Mouse (Mus musculus) urinary bladder, adult 2 months (tissue): ENCODE measurements around the gene Tmed4. TPM values are rescaled to one million over a fixed set of nuclear protein-coding genes. Genes with fewer than 3 reads are reported as not detected.

Experiments
- DNase-seq: peaks from one replicate; pipeline ENCODE4 v3.0.0; 2022; ENCODE audit warnings: low spot score
- polyA plus RNA-seq: library from polyadenylated mRNA; depleted of rRNA; stranded (reverse); fragments of >200 nt; gene quantifications from 2 replicates; pipeline ENCODE4 v1.2.3, GENCODE M21; 2012; rRNA removed

Tmed4 gene
- polyA plus RNA-seq = 83.0 and 98.1 TPM in 2 replicates

DNA sequence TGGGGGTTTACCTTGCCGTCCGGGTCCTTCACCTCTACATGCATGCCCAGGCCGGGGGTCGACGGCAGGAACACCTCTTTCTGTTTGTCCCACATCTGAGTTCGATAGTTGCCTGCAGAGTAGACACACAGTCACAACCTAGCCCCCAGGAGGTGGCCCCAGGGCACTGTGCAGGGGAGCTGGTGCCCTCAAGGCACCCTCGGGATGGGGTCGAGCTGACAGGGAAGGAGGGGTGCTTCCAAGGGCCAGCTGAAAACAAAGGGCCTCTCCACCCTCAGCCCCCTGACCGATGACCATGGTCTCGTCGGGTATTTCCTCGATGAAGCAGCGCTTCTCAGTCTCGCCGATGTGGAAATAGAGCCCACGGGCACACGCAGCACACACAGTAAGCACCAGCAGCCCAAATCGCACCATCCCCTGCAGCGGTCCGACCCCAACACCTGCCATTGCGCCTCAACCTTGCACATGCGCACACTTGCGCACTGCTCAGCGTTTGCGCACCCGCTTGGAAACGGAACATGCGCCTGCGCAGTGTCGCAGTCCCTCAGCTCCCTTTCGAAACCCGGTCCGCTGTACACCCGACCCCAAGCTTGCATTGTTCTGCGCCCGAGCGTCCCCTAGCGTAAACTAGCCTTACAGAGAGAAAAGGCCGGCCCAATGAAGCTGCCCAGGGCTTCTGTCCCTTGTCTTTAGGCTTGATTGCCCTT, at the start of gene Tmed4:
Gene Tmed4 (minus strand): TSS at position 484 of the 707 bp plus-strand sequence.
- peak; percentile 89 for DNase-seq

DNA sequence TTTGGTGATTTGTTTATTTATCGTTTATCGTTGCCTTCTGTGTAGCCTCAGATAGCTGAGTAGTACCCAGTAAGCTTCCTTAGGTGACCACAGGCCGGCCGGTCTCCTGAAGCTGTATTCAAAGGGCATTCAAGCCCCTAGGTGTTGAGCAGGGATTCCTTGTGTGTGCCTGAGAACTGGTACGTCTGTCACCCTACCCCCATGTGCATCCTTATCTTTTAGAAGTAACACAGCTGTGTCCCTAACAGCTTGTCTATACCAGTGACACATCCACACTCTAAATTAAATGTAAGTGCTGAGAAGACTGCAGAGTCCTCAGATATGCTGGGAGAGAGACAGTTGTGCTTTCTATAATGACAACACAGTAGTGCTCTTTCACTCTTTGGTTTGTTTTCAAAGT, 48.7 kb upstream of the Tmed4 start:
- no peak for DNase-seq

DNA sequence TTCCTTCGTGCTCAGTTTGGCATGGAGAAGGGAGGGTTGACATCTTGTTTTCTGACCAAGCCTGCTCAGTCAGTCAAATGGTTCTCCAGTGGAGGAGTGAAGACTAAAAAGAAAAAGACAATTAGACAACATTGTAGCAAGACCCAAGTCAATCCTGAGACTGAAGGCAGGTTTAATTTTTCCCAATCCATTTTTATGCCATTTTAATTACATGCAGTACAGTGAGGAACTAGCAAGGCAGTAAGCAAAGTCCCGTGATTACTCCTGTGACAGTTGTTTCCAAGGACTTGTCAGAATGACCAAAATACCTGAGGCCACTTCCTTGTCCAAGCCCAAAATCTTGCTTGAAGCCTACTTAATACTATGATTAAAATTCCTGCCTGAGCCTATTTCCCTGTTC, 47.4 kb upstream of the Tmed4 start:
- no peak for DNase-seq

DNA sequence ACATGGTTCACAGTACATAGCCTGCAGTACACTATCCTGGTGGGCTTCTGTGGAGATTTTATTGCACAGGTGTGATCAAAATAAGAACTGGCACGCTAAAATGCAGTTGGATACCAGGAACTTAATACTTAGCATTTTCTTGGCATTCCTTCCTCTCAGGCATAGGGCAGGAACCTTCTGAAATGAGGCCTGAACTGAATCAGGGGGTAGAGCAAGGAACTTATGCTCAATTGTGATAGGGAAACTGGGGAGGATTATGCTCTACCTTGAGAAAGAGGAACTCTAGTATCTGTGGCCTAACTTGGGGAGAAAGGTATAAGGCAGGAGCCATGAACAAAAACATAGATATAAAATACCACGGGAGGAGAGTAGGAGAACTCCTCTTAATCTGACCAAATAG, 44.7 kb upstream of the Tmed4 start:
- no peak for DNase-seq

DNA sequence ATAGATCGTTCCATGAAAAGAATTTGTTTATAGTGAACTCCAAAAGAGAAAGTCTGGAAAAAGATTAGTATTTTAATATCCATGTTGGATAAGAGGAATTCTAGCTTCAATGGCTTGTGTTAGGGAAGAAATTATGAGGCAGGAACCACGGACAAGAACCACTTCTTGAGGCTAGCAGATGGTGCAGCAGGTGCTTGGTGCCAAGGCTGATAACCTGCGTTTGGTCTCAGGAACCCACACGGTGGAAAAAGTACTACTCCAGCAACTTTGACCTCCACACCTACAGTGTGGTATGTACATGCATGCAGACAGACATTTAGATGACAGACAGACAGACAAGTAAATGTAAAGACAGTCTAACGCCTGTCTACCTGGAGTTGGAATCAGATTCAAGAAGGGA, 43.9 kb upstream of the Tmed4 start:
- no peak for DNase-seq

DNA sequence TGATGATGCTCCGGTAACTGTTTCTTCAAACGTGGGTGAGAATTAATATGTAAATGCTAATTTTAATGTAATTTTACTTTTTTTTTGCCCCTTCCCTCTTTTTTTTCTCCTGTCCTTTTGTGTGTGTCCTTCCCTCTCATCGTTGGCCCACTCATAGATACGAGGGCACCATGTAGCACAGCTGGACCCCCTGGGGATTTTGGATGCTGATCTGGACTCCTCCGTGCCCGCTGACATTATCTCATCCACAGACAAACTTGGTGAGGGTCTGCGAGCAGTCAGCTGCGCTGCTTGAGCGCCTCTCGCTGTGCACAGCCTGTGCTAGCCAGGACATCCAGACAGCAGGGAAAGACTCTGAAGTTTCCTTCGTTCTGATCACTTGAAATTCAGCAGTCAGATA, 42.2 kb upstream of the Tmed4 start:
- no peak for DNase-seq

DNA sequence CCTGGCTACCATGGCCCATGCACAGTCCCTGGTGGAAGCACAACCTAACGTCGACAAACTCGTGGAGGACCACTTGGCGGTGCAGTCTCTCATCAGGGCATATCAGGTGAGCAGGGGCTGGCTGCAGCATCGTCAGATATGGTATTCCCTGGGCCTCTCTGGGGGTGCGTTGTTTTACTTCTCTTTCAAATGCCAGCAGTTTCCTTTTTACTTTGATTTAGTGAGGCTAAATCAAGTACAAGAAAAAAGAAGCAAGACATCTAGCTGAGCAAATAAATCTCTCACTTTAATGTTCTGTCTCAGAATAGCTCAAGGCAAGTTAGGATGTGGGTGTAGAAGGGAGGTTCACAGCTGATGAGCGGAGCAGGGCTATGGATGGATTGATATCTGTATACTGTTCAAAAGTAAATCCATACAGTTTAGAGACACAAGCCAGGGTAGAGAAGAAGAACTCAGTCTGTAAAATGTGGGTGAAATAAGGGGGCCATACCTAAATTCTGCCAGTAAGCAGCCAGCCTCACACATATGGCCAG, 39.3 kb upstream of the Tmed4 start:
- no peak for DNase-seq

DNA sequence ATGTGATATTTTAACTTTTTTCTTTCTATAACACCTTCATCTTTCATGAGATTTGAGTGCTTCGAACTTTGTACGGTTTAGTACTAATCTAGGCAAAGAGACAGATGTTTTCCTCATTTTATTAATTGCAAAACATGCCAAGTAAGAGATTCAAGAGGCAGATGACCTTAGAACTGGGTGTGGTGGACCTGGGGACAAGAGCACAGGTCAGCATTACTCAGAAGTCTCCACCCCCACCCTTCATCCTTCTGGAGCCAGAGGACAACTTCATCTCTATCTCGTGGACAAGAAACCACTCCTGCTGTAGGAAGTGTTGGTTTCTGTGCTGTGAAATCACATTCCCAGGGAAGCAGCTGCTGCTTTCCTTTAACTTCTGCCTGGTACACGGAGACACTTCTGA, 33.5 kb upstream of the Tmed4 start:
- no peak for DNase-seq

DNA sequence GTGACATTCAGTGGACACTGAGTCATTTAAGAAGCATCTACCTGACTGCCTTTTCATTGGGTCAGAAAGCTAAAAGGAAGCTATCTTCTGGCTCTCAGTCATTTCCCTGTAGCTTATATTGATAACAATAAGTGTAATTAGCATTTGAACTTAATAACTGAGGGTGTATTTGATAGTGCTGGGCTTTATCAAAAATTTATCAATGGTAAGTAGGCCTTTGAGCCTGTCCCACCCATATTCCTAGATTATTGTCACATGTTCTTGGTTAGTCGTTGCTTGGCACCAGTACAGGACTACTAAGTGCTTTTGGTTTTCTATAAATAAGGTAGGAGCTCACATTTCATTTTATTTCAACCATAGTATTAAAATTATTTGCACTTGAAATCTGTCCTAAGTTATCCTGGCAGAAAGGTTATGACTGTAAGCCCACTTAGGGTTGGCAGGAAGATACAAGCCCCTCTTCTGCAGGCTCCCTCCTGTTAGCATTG, 31.3 kb upstream of the Tmed4 start:
- DNase-seq = no peak

DNA sequence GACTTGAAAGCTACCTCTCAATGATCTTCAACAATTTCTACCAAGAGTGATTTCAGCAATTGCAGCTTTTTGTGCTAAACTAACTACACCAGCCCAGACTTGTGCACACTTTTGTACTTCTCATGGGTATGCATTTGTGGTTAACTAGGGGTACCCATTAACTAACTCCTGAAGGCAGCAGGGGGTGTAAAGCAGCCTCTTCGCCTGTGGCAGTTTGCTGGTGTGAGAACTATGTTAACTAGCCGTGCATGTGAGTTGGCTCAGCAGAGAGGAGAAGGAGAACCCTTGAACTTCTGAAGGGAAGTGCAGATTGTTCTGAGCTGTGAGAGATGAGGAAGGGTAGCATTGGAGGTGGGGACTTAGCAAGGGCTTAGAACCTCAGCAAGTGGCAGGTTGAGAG, 28.1 kb upstream of the Tmed4 start:
- DNase-seq = no peak

DNA sequence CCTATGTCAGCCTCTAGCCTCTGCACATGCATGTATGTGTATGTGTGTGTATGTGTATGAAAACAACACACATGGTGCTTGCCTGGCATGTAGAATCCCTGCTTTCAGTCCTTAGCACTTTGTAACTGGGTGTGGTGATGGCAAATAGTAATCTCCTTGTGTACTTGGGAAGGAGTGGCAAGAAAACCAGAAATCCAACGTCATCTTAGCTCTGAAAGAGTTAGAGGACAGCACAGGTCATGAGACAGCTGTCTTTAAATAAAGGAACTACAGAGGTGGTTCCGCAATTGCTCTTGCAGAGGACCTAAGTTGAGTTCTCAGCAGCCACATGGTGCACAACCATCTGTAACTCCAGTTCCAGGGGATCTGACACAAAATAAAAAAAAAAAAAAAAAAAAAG, 24.8 kb upstream of the Tmed4 start:
- DNase-seq = no peak

DNA sequence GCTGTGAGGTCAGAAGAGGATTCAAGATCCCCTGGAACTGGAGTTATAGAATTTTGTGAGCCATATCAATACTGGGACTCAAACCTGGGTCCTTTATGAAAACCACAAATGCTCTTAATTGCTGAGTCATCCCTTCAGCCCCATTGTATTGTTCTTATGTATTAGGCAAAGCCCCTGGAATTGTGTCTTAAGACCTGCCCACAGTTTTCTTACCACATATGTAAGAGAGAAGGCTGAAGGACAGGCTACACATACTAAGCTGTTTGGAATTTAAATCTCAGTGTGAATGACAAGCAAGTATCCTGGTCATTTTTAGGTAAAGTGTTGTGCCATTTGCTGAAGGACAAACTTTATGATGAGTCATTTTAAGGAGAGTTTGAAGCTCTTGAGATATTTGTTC, 21.4 kb upstream of the Tmed4 start:
- no peak for DNase-seq

DNA sequence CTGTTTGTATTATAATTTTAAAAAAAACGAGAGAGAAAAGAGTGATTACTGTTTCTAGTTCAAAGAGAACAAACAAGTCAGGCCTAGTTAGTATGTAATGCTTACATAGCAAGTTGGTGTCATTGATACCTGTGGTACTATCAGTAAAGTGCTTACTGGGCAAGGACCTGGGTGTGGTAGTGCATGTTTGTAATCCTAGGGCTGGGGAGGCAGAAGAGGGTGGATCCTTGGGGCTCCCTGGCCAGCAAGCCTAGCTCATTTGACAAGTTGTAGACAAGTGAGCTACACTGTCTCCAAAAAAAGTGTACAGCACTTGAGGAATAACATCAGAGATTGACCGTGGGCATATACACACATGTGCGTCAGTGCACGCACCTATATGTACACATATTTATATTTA, 20.0 kb upstream of the Tmed4 start:
- DNase-seq = no peak

DNA sequence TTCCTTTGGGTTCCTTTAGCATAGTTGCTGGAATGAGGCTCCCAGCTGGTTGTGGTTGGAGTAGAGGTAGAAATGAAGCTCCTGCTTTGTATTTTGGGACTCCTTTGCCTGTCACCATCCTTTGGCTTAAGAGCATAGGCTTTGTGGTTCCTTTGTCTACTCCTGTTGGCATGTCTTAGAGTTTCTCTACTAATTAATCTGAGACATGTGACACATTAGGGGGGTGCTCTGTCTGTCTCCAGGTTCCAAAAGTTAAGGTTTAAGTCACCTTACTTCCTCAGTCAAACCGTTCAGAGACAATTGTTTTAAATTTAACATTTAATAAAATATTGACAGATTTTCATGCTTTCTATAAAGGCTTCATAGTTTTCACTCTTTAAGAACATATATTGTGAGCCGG, 18.9 kb upstream of the Tmed4 start:
- DNase-seq = no peak

DNA sequence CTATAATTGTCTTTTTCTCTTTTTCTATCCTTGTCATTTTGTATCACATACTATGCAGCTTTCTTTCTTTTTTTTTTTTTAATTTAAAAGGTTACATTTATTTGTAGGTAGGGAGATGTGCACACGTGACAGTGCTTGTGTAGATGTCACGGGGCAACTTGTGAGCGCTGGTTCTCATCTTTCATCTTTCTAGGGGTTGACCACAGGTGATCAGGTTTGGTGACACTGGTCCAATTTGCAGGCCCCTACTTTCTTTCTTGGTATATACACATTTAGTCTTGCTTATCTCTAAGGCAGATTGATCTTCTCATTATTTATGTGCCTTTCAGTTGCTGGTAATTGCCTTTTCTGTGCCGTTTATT, 18.3 kb upstream of the Tmed4 start:
- DNase-seq = no peak

DNA sequence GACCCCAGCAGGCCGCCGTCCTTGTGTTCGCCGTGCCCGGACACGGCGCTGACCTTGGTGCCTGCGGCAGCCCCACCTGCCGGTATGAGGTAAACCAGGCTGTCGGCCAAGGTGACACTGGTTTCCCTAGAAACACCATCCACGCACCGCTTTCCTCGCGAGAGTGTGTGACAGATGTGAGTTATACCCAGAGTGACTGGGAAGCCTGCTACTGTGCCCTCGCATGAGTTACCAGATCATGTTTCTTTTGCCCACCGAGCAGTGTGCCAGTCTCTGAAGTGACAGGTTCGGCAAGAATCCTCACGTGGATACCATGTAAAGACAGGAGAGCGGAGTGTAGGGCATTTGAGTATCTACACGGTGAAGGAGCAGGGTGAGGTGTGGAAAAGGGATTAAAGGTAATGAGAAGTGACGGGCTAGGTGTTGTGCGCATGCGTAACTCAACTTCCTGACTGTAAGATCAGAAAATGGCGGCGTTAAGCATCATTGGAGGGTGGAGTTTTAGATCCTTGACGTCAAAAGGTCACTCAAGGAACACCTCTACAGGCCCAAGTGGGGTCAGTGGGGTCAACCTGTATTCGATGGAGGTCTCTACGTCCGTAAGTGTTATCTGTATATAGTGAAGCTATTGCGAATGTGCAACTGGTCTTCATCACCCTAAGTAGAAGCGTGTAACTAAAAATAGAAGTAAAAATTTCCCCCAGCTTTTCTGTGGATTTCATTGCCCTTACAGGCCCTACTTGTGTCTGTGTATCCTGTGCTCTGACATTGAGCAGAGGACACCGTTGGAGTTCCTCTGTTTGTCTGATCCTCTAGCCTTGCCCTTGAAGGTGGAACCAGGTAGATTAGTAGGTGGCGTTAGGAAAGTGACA, 17.7 kb upstream of the Tmed4 start:
- DNase-seq = no peak

DNA sequence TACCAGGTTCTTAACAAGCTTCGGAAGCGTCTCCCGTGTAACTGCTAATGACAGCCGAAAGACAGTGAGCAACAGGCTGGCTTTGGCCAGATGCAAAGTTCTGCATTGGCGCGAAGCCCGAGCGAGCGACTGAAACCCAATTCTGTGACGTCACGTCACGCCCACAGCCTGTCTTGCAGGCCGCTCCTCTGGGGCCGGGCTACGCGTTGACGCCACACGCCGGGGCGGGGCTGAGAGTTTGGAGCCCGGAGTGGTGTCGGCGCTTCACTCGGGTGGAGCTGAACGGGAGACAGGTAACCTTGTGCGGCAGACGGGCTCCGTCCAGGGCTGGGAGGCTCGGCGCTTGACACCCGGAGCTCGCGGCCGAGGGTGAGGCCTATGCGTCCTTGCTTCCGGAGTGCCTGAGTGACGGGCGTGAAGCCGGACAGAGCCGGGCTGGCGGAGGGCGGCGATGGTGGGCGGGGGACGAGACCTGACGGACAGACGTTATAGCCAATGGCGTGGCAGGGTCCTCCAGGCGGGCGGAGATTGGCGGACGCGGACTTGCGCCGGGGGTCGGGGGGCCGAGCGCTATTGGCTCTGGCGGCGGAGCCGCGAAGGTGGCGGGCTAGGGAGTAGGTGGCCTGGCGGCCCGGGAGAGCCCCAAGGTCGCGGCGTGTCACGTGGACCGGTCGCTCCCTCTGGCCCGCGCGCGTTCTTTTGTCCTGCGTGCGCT, 16.9 kb upstream of the Tmed4 start, which contains the start of gene Ogdh:
Gene Ogdh (plus strand): TSS at position 233 of the 715 bp plus-strand sequence.
- peak; percentile 100 for DNase-seq

DNA sequence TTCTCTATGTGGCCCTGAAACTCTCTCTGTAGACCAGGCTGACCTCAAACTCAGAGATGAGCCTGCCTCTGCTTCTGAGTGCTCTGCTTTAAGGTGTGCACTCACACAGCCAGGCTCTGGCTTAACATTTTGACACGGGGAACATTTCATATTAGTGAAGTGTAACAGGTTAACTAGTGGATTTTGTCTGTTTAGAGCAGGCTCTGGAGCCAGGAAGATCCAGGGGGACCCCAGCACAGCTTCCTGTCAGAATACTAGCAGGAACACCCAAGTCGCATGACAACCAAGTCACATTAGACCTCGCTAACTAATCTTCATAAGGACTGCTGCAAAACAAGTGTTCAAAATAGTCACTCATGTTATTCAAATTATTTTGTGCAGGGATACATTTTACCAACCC, 16.2 kb upstream of the Tmed4 start:
- DNase-seq = no peak

DNA sequence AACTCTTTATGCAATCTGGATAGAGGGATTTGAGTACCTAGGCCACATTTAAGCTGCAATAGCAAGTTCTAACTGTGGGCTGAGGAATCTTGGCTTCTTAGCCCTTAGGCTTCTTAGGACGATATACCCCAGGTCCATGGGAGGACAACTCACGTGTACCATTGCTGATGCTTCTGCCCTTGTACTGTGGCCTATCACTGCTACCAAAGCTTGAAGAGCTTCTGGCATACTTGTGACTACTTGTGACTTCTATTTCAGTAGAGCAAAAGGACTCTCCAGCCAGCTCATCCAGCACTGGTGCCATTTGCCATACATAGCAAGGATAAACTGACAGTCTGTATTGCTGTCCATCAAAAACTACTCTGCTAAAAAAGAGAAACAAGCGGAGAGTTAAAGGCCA, 15.5 kb upstream of the Tmed4 start:
- DNase-seq = no peak

DNA sequence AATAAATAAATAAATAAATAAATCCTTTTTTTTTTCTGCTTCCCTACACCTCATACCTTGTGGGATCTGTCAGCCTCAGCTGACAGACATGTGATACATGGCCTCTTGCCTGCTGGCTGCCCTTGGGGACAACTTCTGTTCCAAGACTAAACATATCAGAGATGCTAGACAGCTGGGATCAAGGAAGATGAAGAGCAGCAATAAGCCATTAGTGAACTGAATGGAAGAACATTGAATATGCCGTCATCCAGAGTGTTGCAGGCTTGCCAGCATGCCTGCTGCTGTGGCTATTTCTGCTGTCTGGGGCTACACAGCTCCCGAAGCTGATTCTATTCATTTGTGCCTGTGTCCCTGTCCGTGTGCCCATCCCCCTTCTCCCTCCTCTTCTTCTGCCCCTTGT, 8.3 kb upstream of the Tmed4 start:
- no peak for DNase-seq

DNA sequence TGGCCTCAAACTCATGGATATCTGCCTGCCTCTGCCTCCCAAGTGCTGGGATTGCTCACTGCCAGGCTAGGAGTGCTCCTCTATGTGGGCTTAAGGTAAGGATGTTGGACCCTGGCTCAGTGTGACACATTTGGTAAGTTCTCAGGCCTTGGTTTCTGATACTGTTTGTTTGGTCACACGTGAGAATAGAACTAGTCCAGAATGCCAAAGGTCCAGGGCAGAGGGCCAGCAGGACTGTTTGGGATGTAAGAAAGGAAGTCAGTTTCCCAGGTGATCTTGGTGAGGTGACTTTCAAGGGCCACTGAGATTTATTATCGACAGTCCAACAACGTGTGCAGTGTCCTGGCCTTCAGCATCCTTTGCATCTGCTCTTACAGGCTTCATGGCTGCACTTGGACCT, 1.8 kb upstream of the Tmed4 start:
- no peak for DNase-seq

DNA sequence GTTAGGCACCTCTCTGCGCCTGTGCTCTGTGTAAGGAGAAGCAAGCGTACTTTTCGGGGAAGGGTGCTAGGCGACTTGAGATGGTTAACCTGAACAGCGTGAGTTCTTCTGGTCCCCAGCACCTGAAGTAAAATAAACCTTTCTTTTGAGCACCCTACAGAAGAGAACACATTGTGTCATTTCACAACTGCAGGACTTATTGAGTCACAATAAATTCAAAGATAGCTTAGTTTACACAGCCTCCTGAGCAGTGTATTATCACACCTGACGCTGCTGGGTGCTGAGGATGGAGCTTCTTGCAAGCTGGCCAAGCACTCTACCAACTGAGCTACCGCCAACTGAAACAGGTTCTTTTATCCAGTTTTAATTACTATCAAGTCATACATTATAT, 419 bp upstream of the Tmed4 start:
- no peak for DNase-seq
